Mouse (Mus musculus): Measurements from ENCODE around the gene Clca2. TPM values are rescaled to one million over a fixed set of nuclear protein-coding genes. Genes with fewer than 3 reads are reported as not detected.

Clca2 gene
- polyA plus RNA-seq (2012; ENCODE audit: insufficient read depth, insufficient read length, missing spikeins) = not detected in 2 replicates

DNA sequence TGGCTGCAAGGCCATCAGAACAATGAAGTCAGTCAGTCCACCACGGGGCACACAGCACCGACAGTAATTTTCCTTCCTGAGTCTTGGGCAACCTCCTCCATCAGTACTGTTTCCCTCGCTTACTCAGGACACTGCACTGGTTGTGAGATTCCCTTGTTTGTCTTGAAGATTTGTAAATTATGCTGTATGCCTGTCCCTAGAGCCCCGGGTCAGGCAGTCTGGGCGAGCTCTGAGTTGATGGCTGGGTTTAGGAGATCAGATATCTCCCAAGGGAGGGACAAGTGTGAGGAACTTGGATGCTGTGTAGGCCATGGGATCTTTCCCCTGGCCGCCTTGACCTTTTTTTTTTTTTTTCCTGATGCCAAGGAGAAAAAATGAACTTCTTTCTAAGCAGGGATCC lies at the start of gene Clca2:
Clca2 (minus strand) TSS at position 153 of the 400 bp plus-strand sequence.
- Histone ChIP-seq H3K27ac (ENCODE audit: insufficient read depth, low read depth, low read length) (no peak within 1 kb of the TSS), H3K4me1 (ENCODE audit: control insufficient read depth, insufficient read depth, low read length) (peaks cover 36% of the 10 kb centered on the region), H3K4me3 (ENCODE audit: insufficient read depth, low read length) (no peak within 1 kb of the TSS)
- TF ChIP-seq POLR2A (IDR thresholded peaks at IDR 0.05; ENCODE audit: borderline replicate concordance, low read depth, low read length) (no peak), CTCF (IDR thresholded peaks at IDR 0.05; ENCODE audit: low read depth, low read length) (no peak)

DNA sequence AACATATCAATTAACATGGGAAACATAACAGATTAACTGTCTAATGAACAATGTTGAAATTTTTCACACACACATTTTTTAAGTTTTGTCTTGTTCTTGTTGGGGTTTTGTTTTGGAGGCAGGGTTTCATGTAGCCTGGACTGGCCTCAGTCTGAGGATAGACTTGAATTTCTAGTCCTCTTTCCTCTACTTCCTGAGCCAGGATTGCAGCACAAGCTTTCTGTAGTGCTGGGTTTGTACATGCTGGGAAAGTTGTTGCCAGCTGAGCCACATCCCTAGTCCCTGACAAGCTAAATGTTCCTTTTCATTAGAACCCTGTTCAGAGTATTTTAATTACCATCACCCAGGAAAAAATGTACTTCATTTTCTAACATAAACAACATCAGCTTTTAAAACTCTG lies 48.7 kb upstream of the Clca2 start:
- Histone ChIP-seq H3K4me3 (ENCODE audit: insufficient read depth, low read length) (no peak overlapping the region), H3K27ac (ENCODE audit: insufficient read depth, low read depth, low read length) (no peak overlapping the region), H3K4me1 (ENCODE audit: control insufficient read depth, insufficient read depth, low read length) (no peaks in the 10 kb centered on the region)
- TF ChIP-seq CTCF (IDR thresholded peaks at IDR 0.05; ENCODE audit: low read depth, low read length) (no peak), POLR2A (IDR thresholded peaks at IDR 0.05; ENCODE audit: borderline replicate concordance, low read depth, low read length) (no peak)

DNA sequence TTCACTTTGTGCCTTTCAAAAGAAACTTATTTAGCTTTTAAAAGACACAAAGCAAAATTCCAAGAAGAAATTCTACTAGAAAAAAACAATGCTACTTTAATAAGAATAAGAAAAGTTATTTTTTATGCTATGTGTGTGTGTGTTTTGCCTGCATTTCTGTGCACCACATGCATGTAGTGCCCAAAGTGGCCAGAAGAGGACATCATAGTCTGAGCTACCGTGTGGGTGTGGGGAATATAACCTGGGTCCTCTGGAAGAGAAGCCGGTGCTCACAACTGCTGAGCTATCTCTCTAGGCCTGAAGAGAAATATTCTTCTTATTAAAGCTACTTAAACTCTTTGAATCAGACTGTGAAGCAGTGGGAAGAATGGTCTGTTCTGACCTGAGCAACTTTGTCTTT lies 48.2 kb upstream of the Clca2 start:
- TF ChIP-seq POLR2A (IDR thresholded peaks at IDR 0.05; ENCODE audit: borderline replicate concordance, low read depth, low read length) (no peak), CTCF (IDR thresholded peaks at IDR 0.05; ENCODE audit: low read depth, low read length) (no peak)
- H3K4me3 ChIP-seq (ENCODE audit: insufficient read depth, low read length) = no peak overlapping the region
- no peaks in the 10 kb centered on the region for H3K4me1 ChIP-seq (ENCODE audit: control insufficient read depth, insufficient read depth, low read length)
- no peak overlapping the region for H3K27ac ChIP-seq (ENCODE audit: insufficient read depth, low read depth, low read length)

DNA sequence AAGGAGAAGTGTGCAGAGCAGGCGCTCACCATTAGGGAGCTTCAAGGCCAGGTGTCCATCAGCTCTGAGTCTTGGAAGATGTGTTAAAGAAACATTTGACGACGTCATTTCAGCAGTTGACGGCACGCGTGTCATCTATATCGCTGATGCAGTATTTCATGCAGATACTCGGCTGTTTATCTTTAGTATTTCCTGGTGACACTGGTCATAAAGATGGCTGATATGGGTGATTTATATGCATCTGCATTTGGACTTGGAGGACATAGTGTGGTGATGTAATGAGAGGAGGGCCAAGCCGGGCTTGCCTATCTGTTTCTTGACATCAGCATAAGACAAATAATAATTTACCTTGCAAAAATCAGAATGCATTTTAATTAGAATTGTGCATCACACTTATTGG lies 47.6 kb upstream of the Clca2 start:
- Histone ChIP-seq H3K27ac (ENCODE audit: insufficient read depth, low read depth, low read length) (no peak overlapping the region), H3K4me1 (ENCODE audit: control insufficient read depth, insufficient read depth, low read length) (no peaks in the 10 kb centered on the region), H3K4me3 (ENCODE audit: insufficient read depth, low read length) (no peak overlapping the region)
- TF ChIP-seq POLR2A (IDR thresholded peaks at IDR 0.05; ENCODE audit: borderline replicate concordance, low read depth, low read length) (no peak), CTCF (IDR thresholded peaks at IDR 0.05; ENCODE audit: low read depth, low read length) (no peak)

GRCm38 (mm10) chr3:145143856-145144255 lies 44.6 kb upstream of the Clca2 start:
- TF ChIP-seq POLR2A (IDR thresholded peaks at IDR 0.05; ENCODE audit: borderline replicate concordance, low read depth, low read length) = no peak
- no peak for TF ChIP-seq CTCF (IDR thresholded peaks at IDR 0.05; ENCODE audit: low read depth, low read length)
- Histone ChIP-seq H3K27ac (ENCODE audit: insufficient read depth, low read depth, low read length) (no peak overlapping the region), H3K4me1 (ENCODE audit: control insufficient read depth, insufficient read depth, low read length) (no peaks in the 10 kb centered on the region), H3K4me3 (ENCODE audit: insufficient read depth, low read length) (no peak overlapping the region)

GRCm38 (mm10) chr3:145142925-145143324 lies 43.7 kb upstream of the Clca2 start:
- H3K4me3 ChIP-seq (ENCODE audit: insufficient read depth, low read length) = no peak overlapping the region
- no peak overlapping the region for H3K27ac ChIP-seq (ENCODE audit: insufficient read depth, low read depth, low read length)
- no peaks in the 10 kb centered on the region for H3K4me1 ChIP-seq (ENCODE audit: control insufficient read depth, insufficient read depth, low read length)
- no peak for TF ChIP-seq CTCF (IDR thresholded peaks at IDR 0.05; ENCODE audit: low read depth, low read length)
- TF ChIP-seq POLR2A (IDR thresholded peaks at IDR 0.05; ENCODE audit: borderline replicate concordance, low read depth, low read length) = no peak

- Histone ChIP-seq H3K4me3 (ENCODE audit: insufficient read depth, low read length) (no peak overlapping the region), H3K27ac (ENCODE audit: insufficient read depth, low read depth, low read length) (no peak overlapping the region), H3K4me1 (ENCODE audit: control insufficient read depth, insufficient read depth, low read length) (no peaks in the 10 kb centered on the region)
- no peak for TF ChIP-seq CTCF (IDR thresholded peaks at IDR 0.05; ENCODE audit: low read depth, low read length)
- no peak for TF ChIP-seq POLR2A (IDR thresholded peaks at IDR 0.05; ENCODE audit: borderline replicate concordance, low read depth, low read length)
Measured at GRCm38 (mm10) chr3:145140236-145140635, 41.0 kb upstream of the Clca2 start.

DNA sequence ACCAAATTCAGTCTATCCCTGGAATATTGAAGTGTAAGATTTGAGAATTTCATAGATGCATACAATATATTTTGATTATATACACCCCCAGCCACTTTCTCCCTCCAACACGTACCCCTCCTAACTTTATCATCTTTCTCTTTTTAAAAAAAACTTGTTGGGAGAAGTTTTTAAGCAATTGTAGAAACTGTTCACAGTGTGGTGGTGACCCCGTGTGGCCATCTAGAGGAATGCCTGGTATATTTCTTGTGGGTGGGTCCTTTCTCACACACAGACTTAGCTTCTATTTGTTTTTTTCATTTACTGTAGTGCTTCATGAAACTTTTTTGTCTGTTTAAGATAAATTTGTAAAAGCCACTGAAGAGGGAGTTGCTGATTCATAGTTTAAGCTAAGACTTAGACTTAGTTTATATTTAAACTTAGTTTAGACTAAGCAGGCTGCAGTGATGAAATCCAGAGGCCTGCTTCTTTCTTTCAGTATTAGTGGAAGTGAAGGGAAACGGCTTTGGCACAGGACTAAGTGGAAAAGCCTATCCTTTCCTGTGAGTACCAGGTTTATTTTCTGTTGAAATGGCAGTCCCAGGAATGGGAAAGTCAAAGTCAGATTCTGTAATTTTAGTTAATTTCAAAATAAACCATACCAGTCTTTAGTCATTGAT lies 32.1 kb upstream of the Clca2 start:
- Histone ChIP-seq H3K4me3 (ENCODE audit: insufficient read depth, low read length) (no peak overlapping the region), H3K27ac (ENCODE audit: insufficient read depth, low read depth, low read length) (no peak overlapping the region), H3K4me1 (ENCODE audit: control insufficient read depth, insufficient read depth, low read length) (peaks cover under 1% of the 10 kb centered on the region; the same call in 1 of the 2 replicates)
- TF ChIP-seq CTCF (IDR thresholded peaks at IDR 0.05; ENCODE audit: low read depth, low read length) = no peak
- no peak for TF ChIP-seq POLR2A (IDR thresholded peaks at IDR 0.05; ENCODE audit: borderline replicate concordance, low read depth, low read length)

GRCm38 (mm10) chr3:145129356-145129755 lies 30.1 kb upstream of the Clca2 start:
- no peak for TF ChIP-seq CTCF (IDR thresholded peaks at IDR 0.05; ENCODE audit: low read depth, low read length)
- TF ChIP-seq POLR2A (IDR thresholded peaks at IDR 0.05; ENCODE audit: borderline replicate concordance, low read depth, low read length) = no peak
- H3K27ac ChIP-seq (ENCODE audit: insufficient read depth, low read depth, low read length) = no peak overlapping the region
- H3K4me3 ChIP-seq (ENCODE audit: insufficient read depth, low read length) = no peak overlapping the region
- H3K4me1 ChIP-seq (ENCODE audit: control insufficient read depth, insufficient read depth, low read length) = peaks cover 5% of the 10 kb centered on the region; the same call in 1 of the 2 replicates

- TF ChIP-seq POLR2A (IDR thresholded peaks at IDR 0.05; ENCODE audit: borderline replicate concordance, low read depth, low read length) (no peak), CTCF (IDR thresholded peaks at IDR 0.05; ENCODE audit: low read depth, low read length) (no peak)
- peaks cover 5% of the 10 kb centered on the region; the same call in 1 of the 2 replicates for H3K4me1 ChIP-seq (ENCODE audit: control insufficient read depth, insufficient read depth, low read length)
- no peak overlapping the region for H3K4me3 ChIP-seq (ENCODE audit: insufficient read depth, low read length)
- H3K27ac ChIP-seq (ENCODE audit: insufficient read depth, low read depth, low read length) = no peak overlapping the region
Measured at GRCm38 (mm10) chr3:145126618-145127017, 27.4 kb upstream of the Clca2 start.

Data from bone marrow macrophage, adult 2 months (primary cell).